In the genomic region with DNA sequence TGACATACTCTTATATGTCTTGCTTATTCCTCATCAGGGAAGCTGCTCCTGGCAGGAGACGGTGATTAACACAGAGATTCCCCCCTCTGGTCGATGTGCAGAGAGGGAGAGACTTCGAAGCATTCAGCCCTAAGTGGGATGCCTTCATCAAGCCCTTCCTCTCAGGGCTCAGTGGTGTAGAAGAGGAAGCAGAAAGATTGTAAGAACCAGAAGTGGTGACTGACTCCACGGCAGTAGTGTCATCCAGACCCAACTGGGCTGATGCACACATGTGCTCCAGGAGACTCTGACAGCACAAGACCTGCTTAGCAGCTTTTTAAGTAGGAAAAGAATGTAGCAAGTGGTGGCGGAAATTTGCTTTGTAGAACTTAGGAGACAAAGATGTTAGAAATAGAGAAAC, we compare ENCODE assay signal across 20 mouse cellular contexts.
"Had no signal": no experiment of that assay in that cellular context is flagged by ENCODE, and none has a peak within 500 bp of the region (broad histone marks: within the 10 kb centered on the region; RNA-seq: fewer than 3 reads in every experiment).

No protein-coding gene starts in this region.

- H3K4me1 ChIP-seq: limb, embryonic 12.5 days; limb, embryonic 15.5 days; midbrain, embryonic 10.5 days; midbrain, embryonic 13.5 days; neural tube, embryonic 13.5 days had no signal

- H3K36me3 ChIP-seq: limb, embryonic 12.5 days; limb, embryonic 15.5 days; lung, embryonic 15.5 days; midbrain, embryonic 10.5 days; midbrain, embryonic 13.5 days; neural tube, embryonic 13.5 days had no signal

- H3K27me3 ChIP-seq: limb, embryonic 12.5 days; limb, embryonic 15.5 days; lung, embryonic 15.5 days; megakaryocyte, embryonic 14.5 days; neural tube, embryonic 13.5 days had no signal

- H3K4me2 ChIP-seq: limb, embryonic 12.5 days; limb, embryonic 15.5 days; liver, embryonic 11.5 days; lung, embryonic 15.5 days; midbrain, embryonic 13.5 days; neural tube, embryonic 13.5 days had no signal

- H3K9ac ChIP-seq: limb, embryonic 12.5 days; limb, embryonic 15.5 days; liver, embryonic 14.5 days; liver, postnatal 0 days; lung, embryonic 15.5 days; midbrain, embryonic 13.5 days; neural tube, embryonic 13.5 days had no signal

- H3K4me3 ChIP-seq: limb, embryonic 12.5 days; limb, embryonic 15.5 days; lung, embryonic 15.5 days; megakaryocyte, embryonic 14.5 days; midbrain, embryonic 10.5 days; midbrain, embryonic 13.5 days; myocyte; neural tube, embryonic 13.5 days had no signal

- H3K9me3 ChIP-seq: limb, embryonic 12.5 days; limb, embryonic 15.5 days; lung, embryonic 15.5 days; megakaryocyte, embryonic 14.5 days; midbrain, embryonic 10.5 days; midbrain, embryonic 13.5 days; neural tube, embryonic 13.5 days had no signal

- DNase-seq: kidney, adult 2 months; kidney, postnatal 36 days; left cerebral cortex, postnatal 4 days; liver, postnatal 0 days; lung, postnatal 10 days; lung, postnatal 4 days; thymus, adult 18-20 months; thymus, postnatal 36 days had no signal

- ATAC-seq: liver, postnatal 0 days; midbrain, embryonic 13.5 days; midbrain, embryonic 16.5 days had no signal

- H3K27ac ChIP-seq: kidney, postnatal 0 days; limb, embryonic 12.5 days; limb, embryonic 15.5 days; liver, embryonic 14.5 days; lung, embryonic 15.5 days; midbrain, embryonic 10.5 days; midbrain, embryonic 13.5 days; neural tube, embryonic 13.5 days had no signal
